Mouse (Mus musculus) lung, postnatal 0 days (tissue): Measurements from ENCODE around the gene Miox. TPM values are rescaled to one million over a fixed set of nuclear protein-coding genes. Genes with fewer than 3 reads are reported as not detected.

Experiments used
- ATAC-seq: fragments of 200-750 bp; cut with Nextera tagmentation; 2 replicates; pipeline ENCODE4 v1.8.0; 2017; ENCODE audit warnings: moderate library complexity
- DNase-seq: peaks from one replicate; pipeline ENCODE4 v3.0.0-alpha.2; 2016; ENCODE audit warnings: low spot score
- H3K27ac ChIP-seq: fragments of 300-500 bp; sonication (generic); 2 replicates; pipeline ENCODE4 v1.5.1; 2014; ENCODE audit warnings: antibody characterized with exemption, mild to moderate bottlenecking, low read length, mixed read lengths
- H3K27me3 ChIP-seq: fragments of 300-500 bp; sonication (generic); replicated peaks from 2 replicates; pipeline ENCODE4 v1.6.1; 2014; ENCODE audit warnings: low read length, mixed read lengths; ENCODE audit not compliant: insufficient read depth
- H3K36me3 ChIP-seq: fragments of 300-500 bp; sonication (generic); 2 replicates; pipeline ENCODE4 v1.6.1; 2014; ENCODE audit warnings: low read length, mixed read lengths; ENCODE audit not compliant: insufficient read depth
- H3K4me1 ChIP-seq: fragments of 300-500 bp; sonication (generic); 2 replicates; pipeline ENCODE4 v1.6.1; 2014; ENCODE audit warnings: antibody characterized with exemption, low read depth, low read length, mixed read lengths; ENCODE audit not compliant: insufficient read depth
- H3K4me2 ChIP-seq: fragments of 300-500 bp; sonication (generic); replicated peaks from 2 replicates; pipeline ENCODE4 v1.6.1; 2014; ENCODE audit warnings: low read depth, mild to moderate bottlenecking, low read length, moderate library complexity, mixed read lengths
- H3K4me3 ChIP-seq: fragments of 300-500 bp; sonication (generic); 2 replicates; pipeline ENCODE4 v1.5.1; 2014; ENCODE audit warnings: low read depth, low read length
- H3K9ac ChIP-seq: fragments of 300-500 bp; sonication (generic); replicated peaks from 2 replicates; pipeline ENCODE4 v1.6.1; 2014; ENCODE audit warnings: low read depth, mild to moderate bottlenecking
- H3K9me3 ChIP-seq: fragments of 300-500 bp; sonication (generic); 2 replicates; pipeline ENCODE4 v1.6.1; 2016; ENCODE audit warnings: low read length, mixed read lengths
- CTCF ChIP-seq: IDR thresholded peaks from 2 replicates; pipeline ENCODE4 v1.5.1; 2016; ENCODE audit warnings: antibody characterized with exemption, mild to moderate bottlenecking
- EP300 ChIP-seq: IDR thresholded peaks from 2 replicates; pipeline ENCODE4 v1.6.1; 2016; ENCODE audit warnings: antibody characterized with exemption, mild to moderate bottlenecking, control low read depth
- WGBS: fragments of 180-500 bp; shearing (Covaris S2); extraction: QIAGEN DNeasy Blood & Tissue Kit; methylation state at CpG from one replicate; pipeline ENCODE4 v1.1.7; 2014; 5-methylcytosine and 5-hydroxymethylcytosine counted together
- polyA plus RNA-seq: library from polyadenylated mRNA; unstranded; fragments of >200 nt; fragmentation: Nextera tagmentation; extraction: Ambion mirVana; gene quantifications from 2 replicates; pipeline ENCODE4 v1.2.1, GENCODE M21; 2015

Gene Miox
- polyA plus RNA-seq, 1 experiment from 2014 or later = not detected

GRCm38 (mm10) chr15:89322670-89323522 is 11.3 kb upstream of the Miox start, which contains the start of gene Adm2:
Gene Adm2 (plus strand): TSS chr15:89322720.
- DNase-seq (no peak), ATAC-seq (no peak)
- TF ChIP-seq EP300 (no peak), CTCF (no peak)
- Histone ChIP-seq H3K36me3 (no peaks in the 10 kb centered on the region), H3K9ac (no peak within 1 kb of the TSS), H3K4me2 (peak within 1 kb of the TSS; percentile 40), H3K27me3 (no peaks in the 10 kb centered on the region), H3K27ac (no peak within 1 kb of the TSS), H3K4me1 (no peaks in the 10 kb centered on the region; the same call in 1 of the 2 replicates), H3K9me3 (no peaks in the 10 kb centered on the region), H3K4me3 (peak within 1 kb of the TSS; percentile 12; the same call in 1 of the 2 replicates)
- 7% methylated on average over 26 of the region's 26 CpGs for WGBS

DNA sequence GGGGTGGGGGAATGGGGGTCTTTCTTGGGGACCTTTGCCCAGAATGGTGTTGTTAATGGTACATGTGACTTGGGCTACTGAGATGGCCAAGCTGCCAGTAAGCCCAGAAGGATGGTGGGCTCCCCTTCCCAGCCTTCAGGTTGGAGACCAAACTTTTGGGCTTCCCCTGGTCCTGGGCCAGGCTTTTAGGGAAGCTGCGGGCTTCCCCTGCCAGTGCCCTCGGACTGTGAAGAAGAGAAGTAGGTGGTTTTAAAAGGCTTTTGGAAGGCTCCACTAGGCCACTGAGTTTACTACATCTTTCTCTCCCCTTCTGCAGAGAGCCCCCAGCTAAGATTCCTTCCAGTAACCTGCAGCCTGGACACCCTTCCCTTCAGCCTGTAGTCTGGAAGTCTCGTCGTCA is 10.5 kb upstream of the Miox start:
- Histone ChIP-seq H3K4me1 (no peaks in the 10 kb centered on the region; the same call in 1 of the 2 replicates), H3K4me3 (no peak overlapping the region), H3K27me3 (no peaks in the 10 kb centered on the region), H3K9ac (no peak overlapping the region), H3K4me2 (no peak overlapping the region), H3K9me3 (no peaks in the 10 kb centered on the region), H3K27ac (no peak overlapping the region), H3K36me3 (no peaks in the 10 kb centered on the region)
- ATAC-seq (no peak), DNase-seq (no peak)
- WGBS = 83% methylated on average over 4 of the region's 4 CpGs
- TF ChIP-seq CTCF (no peak), EP300 (no peak)

GRCm38 (mm10) chr15:89326441-89326840 is 7.8 kb upstream of the Miox start:
- no peak for TF ChIP-seq CTCF
- no peak for TF ChIP-seq EP300
- 43% methylated on average over 5 of the region's 5 CpGs for WGBS
- no peaks in the 10 kb centered on the region for H3K36me3 ChIP-seq
- ATAC-seq (no peak), DNase-seq (no peak)
- H3K27me3 ChIP-seq = no peaks in the 10 kb centered on the region
- no peaks in the 10 kb centered on the region; the same call in 1 of the 2 replicates for H3K4me1 ChIP-seq
- H3K4me2 ChIP-seq = no peak overlapping the region
- H3K27ac ChIP-seq = no peak overlapping the region
- H3K9me3 ChIP-seq = no peaks in the 10 kb centered on the region
- no peak overlapping the region for H3K4me3 ChIP-seq
- H3K9ac ChIP-seq = no peak overlapping the region

- H3K4me2 ChIP-seq = no peak overlapping the region
- H3K27ac ChIP-seq = no peak overlapping the region
- H3K4me1 ChIP-seq = no peaks in the 10 kb centered on the region
- WGBS = 77% methylated on average over 17 of the region's 17 CpGs
- no peak overlapping the region for H3K4me3 ChIP-seq
- no peaks in the 10 kb centered on the region for H3K27me3 ChIP-seq
- no peak for ATAC-seq
- H3K9me3 ChIP-seq = no peaks in the 10 kb centered on the region
- no peak for DNase-seq
- no peak overlapping the region for H3K9ac ChIP-seq
- no peaks in the 10 kb centered on the region for H3K36me3 ChIP-seq
- TF ChIP-seq CTCF (no peak), EP300 (no peak)
Observed at GRCm38 (mm10) chr15:89334774-89335537, 758 bp downstream of the Miox start.

GRCm38 (mm10) chr15:89336422-89336821 is 2.2 kb downstream of the Miox start:
- WGBS = 81% methylated on average over 14 of the region's 14 CpGs
- H3K4me2 ChIP-seq = no peak overlapping the region
- no peak for ATAC-seq

DNA sequence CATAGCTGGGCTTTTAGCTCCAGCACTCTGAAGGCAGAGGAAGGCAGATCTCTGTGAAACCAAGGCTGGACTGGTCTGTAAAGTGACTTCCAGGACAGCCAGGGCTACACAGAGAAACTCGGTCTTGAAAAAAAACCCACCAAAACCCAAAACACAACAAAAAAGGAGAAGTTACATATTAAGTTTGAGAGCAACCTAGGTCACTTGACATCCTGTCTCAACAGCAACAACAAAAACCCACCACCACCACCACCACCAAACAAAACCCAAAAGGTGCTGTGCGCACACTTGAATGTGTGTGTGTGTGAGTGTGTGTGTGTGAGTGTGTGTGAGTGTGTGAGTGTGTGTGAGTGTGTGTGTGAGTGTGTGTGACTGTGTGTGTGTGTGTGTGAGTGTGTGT is 5.5 kb downstream of the Miox start:
- H3K9me3 ChIP-seq = no peaks in the 10 kb centered on the region
- no peak for TF ChIP-seq CTCF
- no peak for TF ChIP-seq EP300
- WGBS = 81% methylated on average over 2 of the region's 2 CpGs

More at GRCm38 (mm10) chr15:89336422-89336821, 2.2 kb downstream of the Miox start:
- Histone ChIP-seq H3K27ac (no peak overlapping the region), H3K4me3 (no peak overlapping the region), H3K36me3 (no peaks in the 10 kb centered on the region), H3K27me3 (no peaks in the 10 kb centered on the region), H3K9me3 (no peaks in the 10 kb centered on the region), H3K4me1 (no peaks in the 10 kb centered on the region), H3K9ac (no peak overlapping the region)
- no peak for TF ChIP-seq CTCF
- no peak for DNase-seq

More for the DNA sequence above, 5.5 kb downstream of the Miox start:
- no peak overlapping the region for H3K4me2 ChIP-seq
- H3K4me1 ChIP-seq = no peaks in the 10 kb centered on the region
- H3K36me3 ChIP-seq = no peaks in the 10 kb centered on the region
- no peak overlapping the region for H3K9ac ChIP-seq
- no peaks in the 10 kb centered on the region for H3K27me3 ChIP-seq
- H3K4me3 ChIP-seq = no peak overlapping the region
- no peak overlapping the region for H3K27ac ChIP-seq
- no peak for DNase-seq
- ATAC-seq = no peak
